Mouse (Mus musculus) heart, adult 2 months (tissue): ENCODE results near the gene Prss42.

Experiments used
- CTCF ChIP-seq: fragments of 200-600 bp; IDR thresholded peaks from 2 replicates; pipeline ENCODE4 v1.8.1; 2022; ENCODE audit warnings: antibody characterized with exemption, mild to moderate bottlenecking, moderate library complexity
- EP300 ChIP-seq: fragments of 200-500 bp; IDR thresholded peaks from 2 replicates; pipeline ENCODE4 v1.6.1; 2011; ENCODE audit warnings: low read depth, low read length, control low read depth; ENCODE audit not compliant: insufficient read depth
- POLR2A ChIP-seq: fragments of 200-500 bp; IDR thresholded peaks from 2 replicates; pipeline ENCODE4 v1.6.1; 2011; ENCODE audit warnings: mild to moderate bottlenecking, low read depth, low read length, control low read depth; ENCODE audit not compliant: insufficient read depth

- TF ChIP-seq POLR2A (no peak), CTCF (no peak), EP300 (no peak)
These were observed 46.6 kb upstream of the Prss42 start for GRCm38 (mm10) chr9:110751412-110751811.
